In the genomic region with DNA sequence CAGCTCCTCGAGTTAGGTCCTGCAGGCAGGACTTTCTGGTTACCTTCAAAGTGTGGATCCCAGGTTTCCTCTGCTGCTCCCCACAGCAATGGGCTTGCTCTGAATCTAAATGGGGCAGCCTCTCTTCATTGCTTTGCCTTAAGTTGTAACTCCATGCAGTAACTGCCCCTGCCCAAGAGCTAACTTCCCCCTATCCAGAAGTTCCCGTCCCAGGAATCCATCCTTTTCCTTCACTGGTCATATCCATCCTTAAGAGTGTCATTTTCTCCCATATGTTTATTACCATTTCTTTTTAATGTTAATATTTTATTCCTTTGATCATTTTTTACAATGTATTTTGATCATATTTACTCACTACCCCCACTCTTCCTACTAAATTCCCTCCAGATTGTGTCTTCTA, we compare ENCODE assay signal across 8 mouse cellular contexts. TPM values are rescaled to one million over a fixed set of nuclear protein-coding genes. Genes with fewer than 3 reads are reported as not detected.
DNase-seq lines count a peak whose midpoint lies in the region; ATAC-seq and TF ChIP-seq lines count a peak whose summit lies in the region.

A gene (minus strand): TSS at position 101 of the 400 bp plus-strand sequence.

- no peak for DNase-seq in adrenal gland, adult 8-10 months
- no peak for DNase-seq in adrenal gland, postnatal 10 days
- DNase-seq in ES-E14 (ENCODE audit: low read depth, low spot score) = no peak
- no peak for DNase-seq in left cerebral cortex, postnatal 25 days (ENCODE audit: low spot score in 2 of 2)
- no peak for DNase-seq in embryo, embryonic 10.5 days (ENCODE audit: low spot score)
- no peak for DNase-seq in embryo, embryonic 11 days

- H3K4me2 ChIP-seq in heart, embryonic 12.5 days = peak within 1 kb of the TSS; percentile 88
- H3K4me2 ChIP-seq in neural tube, embryonic 12.5 days (replicated peaks) = peak within 1 kb of the TSS; percentile 76

- no peaks in the 10 kb centered on the region; a peak in 1 of 4 replicates for H3K4me1 ChIP-seq in ES-E14 (ENCODE audit: control insufficient read depth in 2 of 2, insufficient read depth in 2 of 2, low read length in 2 of 2, poor library complexity in 1 of 2)
- H3K4me1 ChIP-seq in heart, embryonic 12.5 days (replicated peaks) = 0 out of 2 replicates have a peak, but pooled peaks cover 8% of the 10 kb centered on the region
- peaks cover 7% of the 10 kb centered on the region for H3K4me1 ChIP-seq in neural tube, embryonic 12.5 days

- H3K4me3 ChIP-seq in ES-E14 (ENCODE audit: insufficient read depth in 1 of 2, low read depth in 1 of 2, low read length in 2 of 2, poor library complexity in 1 of 2, severe bottlenecking in 1 of 2) = peak within 1 kb of the TSS; percentile 68 to 75
- peak within 1 kb of the TSS; percentile 53 for H3K4me3 ChIP-seq in heart, embryonic 12.5 days
- peak within 1 kb of the TSS; percentile 37 for H3K4me3 ChIP-seq in neural tube, embryonic 12.5 days

- peak within 1 kb of the TSS; percentile 45 for H3K9ac ChIP-seq in ES-E14 (ENCODE audit: insufficient read depth, low read depth, low read length, poor library complexity, severe bottlenecking)
- H3K9ac ChIP-seq in heart, embryonic 12.5 days = peak within 1 kb of the TSS; percentile 40
- peak within 1 kb of the TSS; percentile 27 for H3K9ac ChIP-seq in neural tube, embryonic 12.5 days

- WGBS in heart, embryonic 12.5 days = 63% methylated on average over 2 of the region's 2 CpGs
- WGBS in neural tube, embryonic 12.5 days = 56% methylated on average over 2 of the region's 2 CpGs

- no peak for ATAC-seq in heart, embryonic 12.5 days (ENCODE audit: insufficient number of reproducible peaks, low FRiP score)
- ATAC-seq in neural tube, embryonic 12.5 days (ENCODE audit: low FRiP score, low read depth) = no peak

- intact Hi-C loops in left cerebral cortex, postnatal 25 days (cut with DNase I) = loop anchor here (5.0 kb wide), 1 partner anchor 101 kb away; no protein-coding TSS in a partner anchor

- in situ Hi-C loops in ES-E14 (cut with MboI; ENCODE audit: low sequenced_read_pairs in 2 of 2, unreplicated experiment in 2 of 2) = no loop called here

- H3K27ac ChIP-seq in ES-E14 (ENCODE audit: insufficient read depth, low read depth, low read length, poor library complexity, severe bottlenecking) = no peak within 1 kb of the TSS
- no peak within 1 kb of the TSS for H3K27ac ChIP-seq in heart, embryonic 12.5 days (ENCODE audit: poor library complexity, severe bottlenecking)
- H3K27ac ChIP-seq in neural tube, embryonic 12.5 days = no peak within 1 kb of the TSS

- H3K27me3 ChIP-seq in heart, embryonic 12.5 days (replicated peaks) = peaks cover 28% of the 10 kb centered on the region
- H3K27me3 ChIP-seq in neural tube, embryonic 12.5 days (replicated peaks) = peaks cover 15% of the 10 kb centered on the region

- H3K9me3 ChIP-seq in ES-E14 (ENCODE audit: control insufficient read depth, insufficient read depth, low read depth, low read length) = no peaks in the 10 kb centered on the region
- 0 out of 2 replicates have a peak, but pooled peaks cover 6% of the 10 kb centered on the region for H3K9me3 ChIP-seq in heart, embryonic 12.5 days (replicated peaks)
- H3K9me3 ChIP-seq in neural tube, embryonic 12.5 days = 0 out of 2 replicates have a peak, but pooled peaks cover 4% of the 10 kb centered on the region

- no peaks in the 10 kb centered on the region for H3K36me3 ChIP-seq in ES-E14 (ENCODE audit: control insufficient read depth, insufficient read depth, low read length, poor library complexity, severe bottlenecking)
- no peaks in the 10 kb centered on the region for H3K36me3 ChIP-seq in heart, embryonic 12.5 days
- H3K36me3 ChIP-seq in neural tube, embryonic 12.5 days = no peaks in the 10 kb centered on the region

TF ChIP-seq in ES-E14, 5 proteins besides CTCF, POLR2A, EP300 and RAD21:
- no peak for TF ChIP-seq ZNF384 (IDR thresholded peaks at IDR 0.05; ENCODE audit: low read depth, low read length)
- no peak for TF ChIP-seq MAFK (IDR thresholded peaks at IDR 0.05; ENCODE audit: insufficient read depth, low read depth, low read length)
- no peak for TF ChIP-seq CHD2 (IDR thresholded peaks at IDR 0.05; ENCODE audit: low read depth, low read length)
- TF ChIP-seq ZC3H11A (IDR thresholded peaks at IDR 0.05; ENCODE audit: borderline replicate concordance, low read depth, low read length) = no peak
- no peak for TF ChIP-seq HCFC1 (IDR thresholded peaks at IDR 0.05; ENCODE audit: borderline replicate concordance, insufficient read depth, low read length)

RNA-seq across cellular contexts. Expression of the gene that starts here (rescaled TPM):
- total RNA-seq in adrenal gland, adult 8-10 months (2022) = 10 to 100 TPM in 3 of 4 experiments, 1 to 10 TPM in 1; 5.4 to 12.5 (median 10.8) TPM
- 1 to 10 TPM; 5.3 to 8.4 TPM for total RNA-seq in adrenal gland, postnatal 10 days (2021)
- 0.13 and 0.16 TPM in 2 replicates for total RNA-seq in ES-E14 (2012; rRNA removed)
- polyA plus RNA-seq in heart, embryonic 12.5 days (2016; fragmentation: Nextera tagmentation; extraction: Ambion mirVana) = 0.08 and 0.15 TPM in 2 replicates
- 100 to 1,000 TPM; 199 TPM for total RNA-seq in left cerebral cortex, postnatal 25 days (2021)
- polyA plus RNA-seq in neural tube, embryonic 12.5 days (2016; fragmentation: Nextera tagmentation; extraction: Ambion mirVana) = 0.10 TPM in 2 replicates

Comparison
In these comparisons a context has a peak if more than half of its experiments do, and no peak if none do; other contexts are left out.
1. RNA of the gene that starts here (total RNA-seq): 199 TPM in left cerebral cortex, postnatal 25 days; 5.4 to 12.5 TPM in adrenal gland, adult 8-10 months, 5.3 to 8.4 TPM in adrenal gland, postnatal 10 days and 0.13 to 0.16 TPM in ES-E14; every median in the first group is over 10 times any median in the second.
2. Peak in every context shown above with its lines, with median percentiles within 50 percentile points of each other: H3K4me3 ChIP-seq and H3K9ac ChIP-seq.